Mouse (Mus musculus): ENCODE measurements around the gene Asb18. TPM values are rescaled to one million over a fixed set of nuclear protein-coding genes. Genes with fewer than 3 reads are reported as not detected.

Gene Asb18
- polyA plus RNA-seq, 1 experiment: 2.2 TPM

- Histone ChIP-seq H3K27ac (ENCODE audit: control insufficient read depth, insufficient read depth, low read length) (no peak overlapping the region), H3K27me3 (ENCODE audit: control insufficient read depth, insufficient read depth, low read length) (peaks cover 6% of the 10 kb centered on the region; the same call in 1 of the 2 replicates), H3K36me3 (ENCODE audit: control insufficient read depth, insufficient read depth, low read length) (no peaks in the 10 kb centered on the region), H3K4me3 (ENCODE audit: control insufficient read depth, insufficient read depth, low read length) (no peak overlapping the region), H3K4me1 (replicated peaks; ENCODE audit: control insufficient read depth, insufficient read depth, low read length) (peaks cover 6% of the 10 kb centered on the region; the same call in 1 of the 2 replicates)
- no peak for TF ChIP-seq CTCF (IDR thresholded peaks at IDR 0.05; ENCODE audit: borderline replicate concordance, control insufficient read depth, extremely low read depth, insufficient read depth, low read length, poor library complexity)
- TF ChIP-seq POLR2A (IDR thresholded peaks at IDR 0.05; ENCODE audit: control insufficient read depth, extremely low read depth, insufficient read depth, low read length, poor library complexity): no peak
- DNase-seq: no peak
- 16% methylated on average over 6 of the region's 6 CpGs for WGBS
These were observed 85.3 kb downstream of the Asb18 start for GRCm38 (mm10) chr1:89929181-89929580.

DNA sequence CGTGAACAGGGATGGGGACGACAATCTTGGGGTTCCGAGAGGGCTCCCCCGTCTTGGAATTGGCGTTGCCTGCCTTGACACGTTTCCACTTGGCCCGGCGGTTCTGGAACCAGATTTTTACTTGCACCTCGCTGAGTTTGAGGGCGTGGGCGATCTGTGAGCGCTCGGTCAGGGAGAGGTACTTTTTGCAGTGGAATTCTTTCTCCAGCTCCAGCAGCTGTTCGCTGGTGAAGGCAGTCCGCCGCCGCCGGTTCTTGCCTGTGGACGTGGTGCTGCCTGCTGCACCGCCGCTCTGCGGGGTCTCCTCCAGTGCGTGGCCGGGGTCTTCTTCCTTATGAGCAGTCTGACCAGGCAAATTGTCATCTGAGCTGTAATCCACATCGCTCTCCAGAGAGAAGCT lies 85.8 kb downstream of the Asb18 start:
- H3K27me3 ChIP-seq (ENCODE audit: control insufficient read depth, insufficient read depth, low read length): peaks cover 6% of the 10 kb centered on the region; the same call in 1 of the 2 replicates
- H3K36me3 ChIP-seq (ENCODE audit: control insufficient read depth, insufficient read depth, low read length): no peaks in the 10 kb centered on the region
- no peak overlapping the region for H3K4me3 ChIP-seq (ENCODE audit: control insufficient read depth, insufficient read depth, low read length)
- WGBS: 82% methylated on average over 25 of the region's 25 CpGs
- no peak for TF ChIP-seq CTCF (IDR thresholded peaks at IDR 0.05; ENCODE audit: borderline replicate concordance, control insufficient read depth, extremely low read depth, insufficient read depth, low read length, poor library complexity)
- H3K27ac ChIP-seq (ENCODE audit: control insufficient read depth, insufficient read depth, low read length): no peak overlapping the region
- no peak for DNase-seq
- peaks cover 6% of the 10 kb centered on the region; the same call in 1 of the 2 replicates for H3K4me1 ChIP-seq (replicated peaks; ENCODE audit: control insufficient read depth, insufficient read depth, low read length)

DNA sequence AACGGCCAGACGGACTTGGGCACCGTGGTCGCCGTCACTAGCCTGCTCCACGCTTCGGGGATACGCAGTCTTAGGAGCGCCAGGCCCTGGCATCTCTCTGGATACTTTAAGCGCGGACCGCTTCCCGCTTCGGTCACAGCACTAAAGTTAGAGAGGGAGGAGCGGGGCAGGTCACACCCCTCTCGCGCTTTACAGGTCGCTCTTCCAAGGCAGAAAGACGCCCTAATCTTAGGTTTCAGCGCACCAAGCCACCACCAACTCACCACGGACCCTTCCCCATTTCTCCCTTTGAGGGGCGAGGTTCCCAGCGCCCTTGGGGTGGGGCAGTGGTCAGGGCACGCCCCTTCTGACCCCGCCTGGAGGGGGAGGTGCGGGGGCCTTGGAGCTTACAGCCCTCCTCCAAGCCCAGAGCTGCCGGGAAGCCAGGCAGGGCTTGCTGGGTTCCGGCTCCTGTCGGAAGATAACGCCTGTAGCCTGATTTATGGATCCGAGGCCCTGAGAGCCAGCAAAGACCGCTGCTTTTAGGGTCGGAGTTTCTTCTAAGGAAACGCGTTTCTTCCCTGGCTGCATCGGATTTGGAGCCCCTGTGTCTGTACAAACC lies 87.3 kb downstream of the Asb18 start:
- H3K4me3 ChIP-seq (ENCODE audit: control insufficient read depth, insufficient read depth, low read length): no peak overlapping the region
- H3K27ac ChIP-seq (ENCODE audit: control insufficient read depth, insufficient read depth, low read length): no peak overlapping the region
- no peaks in the 10 kb centered on the region for H3K36me3 ChIP-seq (ENCODE audit: control insufficient read depth, insufficient read depth, low read length)
- peaks cover 6% of the 10 kb centered on the region; the same call in 1 of the 2 replicates for H3K4me1 ChIP-seq (replicated peaks; ENCODE audit: control insufficient read depth, insufficient read depth, low read length)
- peaks cover 10% of the 10 kb centered on the region; the same call in 1 of the 2 replicates for H3K27me3 ChIP-seq (ENCODE audit: control insufficient read depth, insufficient read depth, low read length)
- TF ChIP-seq CTCF (IDR thresholded peaks at IDR 0.05; ENCODE audit: borderline replicate concordance, control insufficient read depth, extremely low read depth, insufficient read depth, low read length, poor library complexity): no peak
- no peak for TF ChIP-seq POLR2A (IDR thresholded peaks at IDR 0.05; ENCODE audit: control insufficient read depth, extremely low read depth, insufficient read depth, low read length, poor library complexity)
- DNase-seq: no peak
- WGBS: 4% methylated on average over 36 of the region's 36 CpGs

DNA sequence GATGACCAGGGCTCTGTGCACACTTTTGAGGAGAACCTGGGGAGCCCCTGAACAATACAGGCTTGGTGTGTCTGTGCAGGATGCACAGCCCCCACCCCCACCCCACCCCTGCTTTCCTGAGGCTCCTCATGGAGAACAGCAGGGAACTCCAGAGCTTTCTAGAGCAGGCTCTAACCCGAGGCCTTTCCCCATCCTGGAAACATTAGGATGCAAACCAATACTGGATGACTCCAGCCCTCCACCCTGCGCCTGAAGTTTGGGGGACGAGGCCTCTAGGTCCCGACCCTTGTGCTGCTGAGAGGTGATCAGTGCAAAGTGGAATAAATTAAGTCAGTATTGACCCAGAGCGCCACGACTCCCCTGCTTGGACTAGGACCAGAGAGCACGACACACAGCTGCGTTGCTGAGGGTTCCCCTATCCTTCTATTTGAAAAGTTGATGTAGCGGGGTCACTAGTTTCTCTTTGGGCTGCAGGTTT lies 87.8 kb downstream of the Asb18 start:
- Histone ChIP-seq H3K27ac (ENCODE audit: control insufficient read depth, insufficient read depth, low read length) (no peak overlapping the region), H3K36me3 (ENCODE audit: control insufficient read depth, insufficient read depth, low read length) (no peaks in the 10 kb centered on the region), H3K27me3 (ENCODE audit: control insufficient read depth, insufficient read depth, low read length) (peaks cover 13% of the 10 kb centered on the region; the same call in 1 of the 2 replicates), H3K4me1 (replicated peaks; ENCODE audit: control insufficient read depth, insufficient read depth, low read length) (peaks cover 6% of the 10 kb centered on the region; the same call in 1 of the 2 replicates), H3K4me3 (ENCODE audit: control insufficient read depth, insufficient read depth, low read length) (no peak overlapping the region)
- 52% methylated on average over 9 of the region's 9 CpGs for WGBS
- TF ChIP-seq POLR2A (IDR thresholded peaks at IDR 0.05; ENCODE audit: control insufficient read depth, extremely low read depth, insufficient read depth, low read length, poor library complexity) (no peak), CTCF (IDR thresholded peaks at IDR 0.05; ENCODE audit: borderline replicate concordance, control insufficient read depth, extremely low read depth, insufficient read depth, low read length, poor library complexity) (no peak)
- DNase-seq: no peak

DNA sequence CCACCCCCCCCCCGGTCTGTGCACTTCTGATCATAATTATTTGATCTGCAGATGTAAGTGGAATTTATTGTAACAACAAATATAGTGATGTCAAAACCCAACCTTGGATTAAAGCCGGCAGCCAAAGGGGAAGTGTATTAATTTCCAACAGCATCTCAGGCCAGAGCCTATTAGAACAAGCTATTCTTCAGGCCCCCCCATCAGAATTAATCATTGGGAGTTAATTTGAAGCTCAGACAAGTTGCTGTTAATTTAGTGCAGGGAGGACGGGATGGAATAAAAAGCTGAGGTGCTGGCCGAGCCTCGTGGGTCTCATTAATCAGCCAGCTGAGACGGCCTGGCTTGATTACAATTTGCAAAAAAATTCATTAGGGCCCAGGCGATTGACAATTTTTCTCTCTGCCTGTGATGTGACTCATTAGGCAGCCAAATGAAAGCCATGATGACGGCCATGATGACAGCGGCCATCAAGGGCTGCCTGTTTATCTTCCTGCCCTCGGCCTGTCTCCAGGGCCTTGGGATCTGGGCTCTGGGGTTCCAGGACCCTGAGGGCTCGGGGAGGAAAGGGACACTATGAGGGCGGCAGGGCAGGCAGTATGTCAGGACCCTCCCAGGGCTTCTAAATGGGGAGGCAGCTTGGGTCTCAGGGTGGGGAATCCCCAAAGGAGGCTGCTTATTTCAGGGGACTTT lies 88.8 kb downstream of the Asb18 start:
- no peak for TF ChIP-seq POLR2A (IDR thresholded peaks at IDR 0.05; ENCODE audit: control insufficient read depth, extremely low read depth, insufficient read depth, low read length, poor library complexity)
- TF ChIP-seq CTCF (IDR thresholded peaks at IDR 0.05; ENCODE audit: borderline replicate concordance, control insufficient read depth, extremely low read depth, insufficient read depth, low read length, poor library complexity): no peak
- Histone ChIP-seq H3K4me1 (replicated peaks; ENCODE audit: control insufficient read depth, insufficient read depth, low read length) (peaks cover 3% of the 10 kb centered on the region; the same call in 1 of the 2 replicates), H3K27me3 (ENCODE audit: control insufficient read depth, insufficient read depth, low read length) (peaks cover 13% of the 10 kb centered on the region; the same call in 1 of the 2 replicates), H3K4me3 (ENCODE audit: control insufficient read depth, insufficient read depth, low read length) (no peak overlapping the region), H3K27ac (ENCODE audit: control insufficient read depth, insufficient read depth, low read length) (no peak overlapping the region), H3K36me3 (ENCODE audit: control insufficient read depth, insufficient read depth, low read length) (no peaks in the 10 kb centered on the region)
- 90% methylated on average over 12 of the region's 12 CpGs for WGBS
- no peak for DNase-seq

- 39% methylated on average over 14 of the region's 14 CpGs for WGBS
- H3K36me3 ChIP-seq (ENCODE audit: control insufficient read depth, insufficient read depth, low read length): no peaks in the 10 kb centered on the region
- no peak for DNase-seq
- no peaks in the 10 kb centered on the region for H3K4me1 ChIP-seq (replicated peaks; ENCODE audit: control insufficient read depth, insufficient read depth, low read length)
- H3K27ac ChIP-seq (ENCODE audit: control insufficient read depth, insufficient read depth, low read length): no peak overlapping the region
- H3K4me3 ChIP-seq (ENCODE audit: control insufficient read depth, insufficient read depth, low read length): no peak overlapping the region
- TF ChIP-seq CTCF (IDR thresholded peaks at IDR 0.05; ENCODE audit: borderline replicate concordance, control insufficient read depth, extremely low read depth, insufficient read depth, low read length, poor library complexity): no peak
- no peak for TF ChIP-seq POLR2A (IDR thresholded peaks at IDR 0.05; ENCODE audit: control insufficient read depth, extremely low read depth, insufficient read depth, low read length, poor library complexity)
- H3K27me3 ChIP-seq (ENCODE audit: control insufficient read depth, insufficient read depth, low read length): peaks cover 8% of the 10 kb centered on the region; the same call in 1 of the 2 replicates
These were observed 90.8 kb downstream of the Asb18 start for GRCm38 (mm10) chr1:89923642-89924020.
